Mouse (Mus musculus) embryonic facial prominence, embryonic 12.5 days (tissue): ENCODE results near the gene Dthd1. TPM values are rescaled to one million over a fixed set of nuclear protein-coding genes. Genes with fewer than 3 reads are reported as not detected.

Experiments
- ATAC-seq: fragments of 200-750 bp; cut with Nextera tagmentation; 2 replicates; pipeline ENCODE4 v1.8.0; 2017; ENCODE audit not compliant: insufficient number of reproducible peaks, insufficient read depth, low FRiP score, low TSS enrichment
- H3K27ac ChIP-seq: fragments of 300-500 bp; sonication (generic); 2 replicates; pipeline ENCODE4 v1.5.1; 2016; ENCODE audit warnings: mild to moderate bottlenecking
- H3K27me3 ChIP-seq: fragments of 300-500 bp; sonication (generic); 2 replicates; pipeline ENCODE4 v1.6.1; 2016; ENCODE audit warnings: mild to moderate bottlenecking, moderate library complexity
- H3K36me3 ChIP-seq: fragments of 300-500 bp; sonication (generic); 2 replicates; pipeline ENCODE4 v1.6.1; 2016; ENCODE audit warnings: mild to moderate bottlenecking
- H3K4me1 ChIP-seq: fragments of 300-500 bp; sonication (generic); 2 replicates; pipeline ENCODE4 v1.6.1; 2016
- H3K4me2 ChIP-seq: fragments of 300-500 bp; sonication (generic); replicated peaks from 2 replicates; pipeline ENCODE4 v1.6.1; 2016; ENCODE audit warnings: mild to moderate bottlenecking, moderate library complexity
- H3K4me3 ChIP-seq: fragments of 300-500 bp; sonication (generic); 2 replicates; pipeline ENCODE4 v1.5.1; 2016; ENCODE audit warnings: mild to moderate bottlenecking
- H3K9ac ChIP-seq: fragments of 300-500 bp; sonication (generic); 2 replicates; pipeline ENCODE4 v1.6.1; 2016; ENCODE audit warnings: mild to moderate bottlenecking, moderate library complexity
- H3K9me3 ChIP-seq: fragments of 300-500 bp; sonication (generic); 2 replicates; pipeline ENCODE4 v1.6.1; 2016; ENCODE audit warnings: mild to moderate bottlenecking, moderate library complexity
- WGBS: fragments of 180-500 bp; shearing (Covaris S2); methylation state at CpG from one replicate; pipeline ENCODE4 v1.1.7; 2016; 5-methylcytosine and 5-hydroxymethylcytosine counted together
- polyA plus RNA-seq: library from polyadenylated mRNA; unstranded; fragments of >200 nt; fragmentation: Nextera tagmentation; extraction: Ambion mirVana; gene quantifications from 2 replicates; pipeline ENCODE4 v1.2.1, GENCODE M21; 2016

Dthd1 gene
- polyA plus RNA-seq, 1 experiment from 2014 or later = not detected

- Histone ChIP-seq H3K27me3 (no peaks in the 10 kb centered on the region), H3K4me3 (no peak overlapping the region), H3K27ac (no peak overlapping the region), H3K9me3 (no peaks in the 10 kb centered on the region), H3K9ac (no peak overlapping the region), H3K4me1 (no peaks in the 10 kb centered on the region), H3K4me2 (no peak overlapping the region), H3K36me3 (no peaks in the 10 kb centered on the region)
- no peak for ATAC-seq
- WGBS = 60% methylated on average over 3 of the region's 3 CpGs
These were observed 81.7 kb downstream of the Dthd1 start for GRCm38 (mm10) chr5:62895326-62895725.

GRCm38 (mm10) chr5:62906954-62907353, 93.3 kb downstream of the Dthd1 start:
- Histone ChIP-seq H3K27me3 (no peaks in the 10 kb centered on the region), H3K4me3 (no peak overlapping the region), H3K4me1 (no peaks in the 10 kb centered on the region), H3K4me2 (no peak overlapping the region), H3K9ac (no peak overlapping the region), H3K9me3 (no peaks in the 10 kb centered on the region), H3K36me3 (no peaks in the 10 kb centered on the region), H3K27ac (no peak overlapping the region)
- ATAC-seq = no peak
- 81% methylated on average over 2 of the region's 2 CpGs for WGBS

GRCm38 (mm10) chr5:62909074-62909473, 95.5 kb downstream of the Dthd1 start:
- WGBS = 80% methylated on average over 5 of the region's 5 CpGs
- no peaks in the 10 kb centered on the region for H3K36me3 ChIP-seq
- H3K4me1 ChIP-seq = no peaks in the 10 kb centered on the region
- no peaks in the 10 kb centered on the region for H3K9me3 ChIP-seq
- no peak overlapping the region for H3K27ac ChIP-seq
- no peaks in the 10 kb centered on the region for H3K27me3 ChIP-seq
- no peak overlapping the region for H3K4me2 ChIP-seq
- H3K4me3 ChIP-seq = no peak overlapping the region
- H3K9ac ChIP-seq = no peak overlapping the region
- ATAC-seq = no peak

GRCm38 (mm10) chr5:62924616-62925015, 111.0 kb downstream of the Dthd1 start:
- H3K4me3 ChIP-seq = no peak overlapping the region
- no peaks in the 10 kb centered on the region for H3K9me3 ChIP-seq
- no peak for ATAC-seq
- no peak overlapping the region for H3K9ac ChIP-seq
- no peaks in the 10 kb centered on the region for H3K36me3 ChIP-seq
- H3K27ac ChIP-seq = no peak overlapping the region
- H3K27me3 ChIP-seq = no peaks in the 10 kb centered on the region
- H3K4me2 ChIP-seq = no peak overlapping the region
- no peaks in the 10 kb centered on the region for H3K4me1 ChIP-seq

Other genes with a start within 250 kb of the Dthd1 start
- gene Arap2, start 47.7 kb upstream of the Dthd1 start, polyA plus RNA-seq = 2.2 and 3.3 TPM in 2 replicates